Mouse (Mus musculus) 3T3-L1 (cell line): ENCODE data around the gene Rbm6.

Source experiments
- DNase-seq: peaks from one replicate; pipeline ENCODE4 v3.0.0-alpha.2; 2015; ENCODE audit warnings: low read depth, low spot score

Gene Rbm6

DNA sequence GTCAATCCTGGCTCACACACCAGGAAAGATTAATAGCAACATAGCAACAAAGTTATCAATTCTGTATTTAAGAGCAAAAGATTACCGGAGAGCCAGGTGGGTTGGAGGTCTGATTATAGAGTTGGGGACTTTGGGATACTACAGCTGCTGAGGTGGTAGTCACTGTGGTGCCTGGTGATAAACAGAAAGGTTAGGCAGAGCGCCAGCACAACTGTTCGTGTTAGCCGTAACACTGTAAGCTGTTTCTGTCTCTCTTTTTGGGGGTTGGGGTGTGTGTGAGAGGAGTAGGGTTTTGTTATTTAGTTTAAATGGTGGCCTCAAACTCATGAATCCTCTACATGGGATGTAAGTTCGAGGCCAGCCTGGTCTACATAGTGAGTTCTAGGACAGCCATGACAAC is 122.7 kb downstream of the Rbm6 start:
- no peak for DNase-seq

DNA sequence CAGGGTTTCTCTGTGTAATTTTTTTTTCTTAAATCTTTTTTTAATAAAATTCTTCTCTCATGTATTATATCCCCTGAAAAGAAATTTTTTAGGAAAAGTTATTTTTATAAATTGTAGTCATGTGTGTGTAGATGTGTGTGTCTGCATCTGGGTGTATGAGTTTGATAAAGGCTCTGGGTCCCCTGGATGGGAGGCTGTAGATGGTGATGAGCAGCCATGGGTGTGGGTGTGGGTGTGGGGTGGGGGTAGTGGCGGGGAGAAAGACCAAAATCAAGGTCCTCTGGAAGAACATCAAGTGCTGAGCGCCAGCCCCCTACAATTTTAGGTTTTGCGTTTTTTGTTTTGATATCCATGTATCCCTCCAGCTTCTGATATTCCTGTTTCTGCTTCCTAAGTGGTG is 125.0 kb downstream of the Rbm6 start:
- DNase-seq = no peak

DNA sequence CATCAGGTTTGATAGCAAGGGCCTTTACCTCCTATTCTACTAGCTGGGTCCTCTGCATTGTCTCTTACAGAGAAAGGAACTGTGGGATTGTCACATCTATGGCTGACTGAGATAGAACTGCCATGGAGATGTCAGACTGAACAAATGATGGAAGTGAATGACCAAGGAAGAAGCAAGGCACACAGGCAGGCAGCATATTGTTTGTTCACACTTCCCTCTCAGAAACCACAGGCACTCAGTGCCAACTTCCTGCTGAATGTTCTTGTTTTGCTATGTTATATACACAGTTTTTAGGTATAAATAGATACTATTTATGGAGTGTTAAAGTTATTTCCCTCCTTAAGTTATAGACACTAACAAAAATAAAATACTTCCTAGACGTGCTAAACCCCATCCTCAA is 125.7 kb downstream of the Rbm6 start:
- no peak for DNase-seq

DNA sequence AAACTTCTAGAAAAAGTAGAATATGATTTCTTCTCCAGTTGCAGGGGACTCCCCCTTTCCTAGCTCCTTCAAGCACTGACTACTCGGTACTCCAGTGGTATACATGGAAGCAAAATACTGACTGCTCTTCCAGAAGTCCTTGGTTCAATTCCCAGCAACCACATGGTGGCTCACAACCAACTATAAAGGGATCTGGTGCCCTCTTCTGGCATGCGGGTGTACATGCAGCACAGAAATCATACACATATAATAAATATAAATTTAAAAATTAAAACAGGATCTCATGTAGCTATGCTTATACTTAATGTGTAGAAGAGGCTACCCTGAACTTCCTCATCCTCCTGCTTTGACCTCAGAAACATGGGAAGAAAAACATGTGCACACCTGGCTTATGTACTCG is 126.4 kb downstream of the Rbm6 start:
- peak; percentile 50 for DNase-seq

DNA sequence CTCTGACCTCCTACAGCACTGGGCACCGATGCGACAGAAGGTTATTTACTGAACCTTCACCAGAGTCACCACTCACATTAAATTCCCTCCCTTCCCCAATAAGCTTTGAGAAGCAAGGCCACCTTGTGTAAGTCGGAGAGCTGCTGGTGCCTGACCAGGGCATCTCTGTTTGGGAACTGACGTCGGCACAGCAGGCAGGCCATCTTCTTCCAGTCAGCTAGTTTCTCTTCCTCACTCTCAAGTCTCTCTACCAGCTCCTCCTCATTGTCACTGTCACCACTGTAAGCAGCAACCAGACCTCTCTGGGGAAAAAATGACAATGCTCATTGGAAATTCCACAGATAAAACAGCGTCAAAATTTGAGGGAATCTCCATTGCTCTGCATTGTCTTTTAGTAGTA is 129.0 kb downstream of the Rbm6 start:
- DNase-seq = no peak

DNA sequence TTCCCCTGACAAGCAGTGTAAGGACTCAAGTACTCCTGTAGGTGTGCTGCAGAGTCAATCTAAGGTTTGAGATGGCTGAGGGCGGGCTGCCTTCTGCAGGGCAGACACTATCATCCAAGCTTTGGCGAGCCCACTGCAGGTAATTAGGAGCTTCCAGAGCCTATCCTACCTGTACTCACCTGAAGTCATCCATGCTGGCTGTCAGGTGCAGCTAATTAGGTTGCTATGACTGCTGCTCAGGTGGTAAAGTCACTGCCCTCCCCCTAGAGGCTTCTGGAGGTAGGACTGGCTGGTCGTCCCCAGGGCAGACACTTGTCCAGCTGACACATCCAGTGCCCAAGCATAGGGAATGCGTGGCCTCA is 134.2 kb downstream of the Rbm6 start:
- DNase-seq = peak; percentile 66

DNA sequence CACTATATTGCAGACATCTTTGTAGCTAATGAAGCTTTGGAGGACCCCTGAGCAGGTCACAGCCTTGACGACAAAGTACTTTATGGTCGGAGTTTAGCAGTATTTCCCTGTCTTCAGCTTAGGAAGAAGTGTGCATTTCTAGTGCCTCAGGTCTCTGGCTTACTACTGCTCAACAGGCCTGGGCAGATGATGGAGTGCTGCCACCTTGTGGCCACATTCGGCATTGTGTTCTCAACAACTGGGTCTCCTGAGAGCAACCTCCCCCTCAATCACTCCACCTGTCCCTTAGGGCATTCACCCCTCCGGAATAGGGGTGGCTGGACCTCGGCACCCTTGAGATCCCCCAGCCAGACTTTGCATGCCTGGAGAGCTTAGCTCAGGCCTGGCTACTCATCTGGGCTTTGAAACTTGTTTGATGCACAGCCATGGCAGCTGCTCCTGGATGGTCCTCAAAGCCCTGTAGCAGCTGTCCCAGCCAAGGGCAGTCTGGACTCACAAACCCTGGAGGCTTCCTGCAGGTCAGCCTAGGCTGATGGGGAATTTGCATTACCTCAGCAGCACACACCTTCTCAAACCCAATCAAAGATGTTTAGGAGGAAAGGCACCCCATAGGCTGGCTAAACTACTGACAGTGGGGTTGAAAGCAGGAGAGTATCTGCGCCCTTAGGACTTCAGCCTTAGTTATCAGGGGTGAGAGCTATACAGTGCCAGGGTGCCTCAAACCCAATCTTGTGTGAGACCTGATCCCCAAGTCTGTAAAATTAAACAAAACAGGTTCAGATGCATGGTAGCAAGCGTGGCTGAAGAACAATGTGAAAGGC is 134.8 kb downstream of the Rbm6 start:
- peak; percentile 92 for DNase-seq

DNA sequence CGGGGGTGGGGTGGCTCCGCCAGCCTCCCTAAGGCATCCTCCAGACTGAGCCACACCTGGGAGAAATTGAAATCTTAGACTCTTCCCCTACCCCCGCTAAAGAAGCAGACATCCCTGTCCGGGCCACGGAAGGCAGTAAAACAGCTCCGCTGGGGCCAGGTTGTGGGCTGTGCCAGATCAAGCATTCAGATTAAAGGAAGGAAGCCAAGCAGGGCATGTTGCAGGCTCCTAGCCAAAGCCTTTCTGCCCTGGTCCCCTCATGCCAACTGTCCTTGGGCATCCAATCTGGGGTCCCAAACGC is 136.9 kb downstream of the Rbm6 start:
- DNase-seq = no peak

DNA sequence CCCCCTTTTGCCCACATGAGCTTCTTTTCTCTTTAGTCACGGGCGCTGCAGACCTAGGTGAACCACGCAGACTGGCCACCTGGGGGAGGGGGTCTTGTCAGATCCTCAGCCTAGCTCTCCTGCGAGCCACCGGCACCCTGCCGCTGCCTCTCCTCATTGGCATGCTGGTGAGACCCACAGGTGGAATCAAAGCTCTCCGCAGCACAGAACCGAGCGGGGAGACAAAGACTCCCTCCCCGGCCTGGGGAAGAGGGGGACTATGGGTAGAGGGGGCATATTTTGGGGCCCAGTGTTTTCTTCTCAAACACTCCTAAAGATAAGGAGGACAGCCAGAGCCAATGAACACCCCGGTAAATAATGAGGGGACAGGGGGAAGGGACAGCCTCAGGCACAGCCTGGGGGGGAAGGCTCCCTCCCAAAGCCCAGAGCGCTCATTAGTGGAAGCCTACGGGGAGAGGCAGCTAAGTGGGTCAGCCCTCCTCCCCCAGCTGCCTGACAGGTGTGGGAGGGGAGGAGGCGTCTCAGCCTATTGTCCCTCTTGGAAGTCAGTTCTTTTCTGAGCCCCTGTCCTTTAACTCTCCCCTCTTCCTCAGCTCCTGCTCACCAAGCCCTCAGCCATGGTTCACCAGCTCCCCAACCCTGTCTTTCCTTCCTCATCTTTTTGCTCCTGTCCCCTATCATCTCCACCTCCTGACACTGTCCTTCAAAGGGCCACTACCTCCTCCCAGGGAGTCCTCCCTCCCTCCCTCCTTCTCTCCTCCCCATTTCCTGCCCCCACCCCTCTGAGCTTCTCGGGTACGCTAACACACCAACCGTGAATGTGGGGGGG is 137.5 kb downstream of the Rbm6 start:
- DNase-seq = no peak

DNA sequence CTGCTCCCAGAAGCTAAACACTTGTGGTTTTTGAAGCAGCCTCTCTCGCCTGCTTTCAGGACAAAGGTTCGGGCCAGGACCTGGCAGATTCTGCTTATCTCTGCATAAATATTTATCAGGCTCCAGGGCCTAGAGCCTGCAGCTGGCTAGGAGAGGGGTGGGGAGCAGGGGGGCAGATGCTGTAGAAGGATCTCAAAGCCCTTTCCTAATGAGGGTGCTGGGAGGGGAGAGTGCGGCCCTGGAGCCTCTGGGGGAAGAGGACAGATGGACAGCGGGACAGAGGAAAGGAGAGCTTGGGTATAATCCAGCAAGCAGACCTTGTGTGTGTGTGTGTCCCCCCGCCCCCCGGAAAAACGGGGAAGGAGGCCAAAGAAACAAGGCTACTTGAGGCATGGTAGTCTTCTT is 138.5 kb downstream of the Rbm6 start:
- no peak for DNase-seq

DNA sequence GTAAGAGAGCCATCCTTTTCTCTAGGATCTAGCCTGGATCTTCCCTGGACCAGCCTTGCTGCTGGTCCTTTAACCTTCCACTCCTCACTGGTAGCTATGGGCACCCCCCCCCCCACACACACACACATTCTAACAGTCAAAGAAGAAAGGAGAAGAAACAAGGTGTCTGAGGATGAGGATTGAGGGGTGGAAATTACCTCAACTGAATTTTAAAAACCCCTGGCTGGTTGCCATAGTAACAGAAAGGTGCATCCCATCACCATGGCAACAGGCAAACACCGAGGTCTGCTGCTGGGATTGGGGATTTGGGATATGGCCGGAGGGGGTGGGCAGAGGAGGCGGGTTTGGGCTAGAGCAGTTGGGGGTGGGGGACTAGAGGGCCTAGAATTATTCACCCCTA is 143.3 kb downstream of the Rbm6 start:
- DNase-seq = no peak

DNA sequence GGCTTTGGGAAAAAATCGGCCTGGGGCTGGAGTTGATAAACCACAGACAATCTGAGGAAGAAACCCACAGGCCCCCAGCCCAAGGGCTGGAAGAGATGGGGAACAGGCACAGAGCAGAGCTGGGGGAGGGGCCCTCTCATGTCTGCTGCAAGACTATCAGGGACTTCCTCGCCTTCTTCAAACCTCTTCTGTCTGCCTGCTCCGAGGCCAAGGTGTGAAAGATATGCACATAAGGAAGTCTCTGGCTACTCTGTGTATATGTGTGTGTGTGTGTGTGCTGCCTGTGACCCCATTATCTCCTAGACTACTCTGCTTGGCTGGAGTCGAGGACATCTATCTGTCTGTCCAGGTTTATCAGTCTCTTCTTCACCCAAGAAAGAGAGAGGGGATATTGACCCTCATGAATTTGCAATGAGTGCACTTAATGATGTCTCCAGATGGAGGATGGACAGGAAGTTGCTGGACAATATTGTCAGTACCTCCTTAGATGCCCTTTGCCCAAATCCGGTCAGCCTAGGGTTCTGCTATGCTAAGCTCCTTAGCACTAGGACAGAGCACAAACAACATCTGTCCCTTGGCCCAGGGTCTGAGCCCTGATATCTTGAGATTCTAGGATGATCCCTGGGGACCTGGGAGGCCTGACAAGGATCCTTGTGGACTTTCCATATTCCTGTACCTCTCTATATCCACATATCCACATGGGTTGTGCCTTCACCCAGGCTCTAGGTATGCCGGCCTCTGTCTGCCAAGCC is 143.9 kb downstream of the Rbm6 start:
- peak; percentile 46 for DNase-seq

DNA sequence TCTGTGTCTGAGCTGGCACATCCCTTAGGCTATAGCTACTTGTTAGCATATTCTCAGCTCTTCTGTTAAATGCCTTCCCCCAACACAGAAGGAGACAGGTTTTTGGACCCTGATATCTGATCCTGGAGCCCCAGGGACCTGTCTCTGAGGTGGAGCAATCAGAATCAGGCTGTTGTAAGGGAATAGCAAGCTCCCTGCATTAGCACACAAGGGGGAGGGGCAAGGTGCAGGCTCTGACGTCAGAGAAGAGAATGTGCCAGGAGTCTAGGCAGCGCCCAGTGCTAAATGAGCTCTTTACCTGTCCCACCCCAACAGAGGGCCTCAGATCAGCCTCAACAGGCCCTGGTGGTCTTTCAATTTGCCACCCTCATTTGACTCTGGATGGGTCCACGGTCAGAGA is 146.0 kb downstream of the Rbm6 start:
- DNase-seq = no peak

DNA sequence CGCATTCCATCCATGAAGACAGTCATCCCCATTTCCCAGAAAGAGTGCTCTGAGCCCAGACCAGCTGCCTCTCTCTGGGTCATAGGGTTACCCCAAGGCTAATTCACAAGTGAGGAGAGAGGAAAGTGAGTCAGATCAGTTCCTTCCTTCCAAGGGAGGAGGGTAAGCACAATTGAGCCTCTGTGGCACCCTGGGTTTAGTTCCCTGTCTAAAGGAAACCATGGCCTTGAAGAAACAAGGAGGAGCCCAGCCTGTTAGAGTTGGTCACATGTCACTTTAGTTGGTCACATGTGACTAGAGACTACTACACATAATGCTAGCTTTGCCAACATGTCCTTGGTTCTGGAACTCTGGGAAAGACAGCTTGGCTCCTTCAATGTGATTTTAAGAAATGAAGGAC is 148.2 kb downstream of the Rbm6 start:
- no peak for DNase-seq

DNA sequence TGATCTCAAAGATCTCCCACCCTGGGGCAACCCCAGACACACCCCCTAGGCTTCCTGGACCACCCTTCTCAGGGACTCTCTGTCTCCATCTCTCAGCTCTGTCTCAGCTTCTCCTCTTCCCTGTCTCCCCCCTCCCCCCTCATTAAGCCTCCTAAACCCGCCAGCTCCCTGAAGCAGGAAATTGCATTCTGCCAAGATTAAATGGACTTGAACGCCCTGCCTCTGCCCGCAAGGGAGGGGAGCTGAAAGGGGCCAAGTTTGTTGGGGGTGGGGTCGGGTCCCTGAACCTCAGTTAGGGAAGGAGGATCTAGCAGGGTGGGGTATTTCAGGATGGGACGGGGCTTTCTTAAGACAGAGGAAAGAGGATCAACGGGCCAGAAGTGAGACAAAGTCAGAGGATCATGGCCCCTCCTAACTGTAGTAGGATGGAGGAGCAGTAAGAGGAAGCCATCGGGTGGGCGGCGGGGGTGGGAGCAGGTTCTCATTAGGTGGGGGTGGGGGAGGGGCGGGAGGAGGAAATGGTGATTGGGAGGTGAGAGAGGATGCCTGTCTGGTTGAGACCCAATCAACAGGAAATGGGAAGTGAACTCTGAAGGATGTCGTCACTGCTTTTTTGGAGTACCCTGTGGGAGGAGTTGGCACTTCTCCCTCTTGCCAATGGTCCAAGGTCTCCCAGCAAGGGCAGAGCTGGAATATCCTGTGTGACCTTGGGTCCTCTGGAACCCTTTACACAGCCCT is 149.1 kb downstream of the Rbm6 start:
- peak; percentile 44 for DNase-seq
